Mouse (Mus musculus) embryo, embryonic 11.5 days (tissue): ENCODE results near the gene Slc3a2.
A peak's percentile ranks its signal among the peaks of the same experiment; 100 is the strongest.

Experiments used
- DNase-seq: peaks from one replicate; pipeline ENCODE4 v3.0.0-alpha.2; 2012; ENCODE audit warnings: low read depth, low spot score

Slc3a2 gene

GRCm38 (mm10) chr19:8662337-8662736 lies 60.8 kb downstream of the Slc3a2 start:
- peak; percentile 41 for DNase-seq

- peak; percentile 23 for DNase-seq
These were observed 61.3 kb downstream of the Slc3a2 start for GRCm38 (mm10) chr19:8661821-8662307.
